Mouse (Mus musculus) thymus, postnatal 10 days (tissue): ENCODE data around the gene Lce1a1.

Experiments used
- DNase-seq, 2 experiments: peaks; one replicate each; pipeline ENCODE4 v3.0.0; 2021; ENCODE audit warnings: low spot score in 2 of 2

Gene Lce1a1

GRCm38 (mm10) chr3:92648207-92648606 lies at the start of gene Lce1a1:
Gene Lce1a1, minus strand, starts transcription at chr3:92648307.
- no peak for DNase-seq

- DNase-seq, result no peak
Observed at GRCm38 (mm10) chr3:92694613-92695012, 46.5 kb upstream of the Lce1a1 start.

GRCm38 (mm10) chr3:92691688-92692087 lies 43.6 kb upstream of the Lce1a1 start:
- no peak for DNase-seq

GRCm38 (mm10) chr3:92689154-92689553 lies 41.0 kb upstream of the Lce1a1 start:
- DNase-seq, result peak in 1 of 2 experiments; percentile 12

- no peak for DNase-seq
Observed at GRCm38 (mm10) chr3:92687110-92687509, 39.0 kb upstream of the Lce1a1 start, which contains the start of gene Lce1d. Gene Lce1d, minus strand, starts transcription at chr3:92687210.

- no peak for DNase-seq
Observed at GRCm38 (mm10) chr3:92678947-92679346, 30.8 kb upstream of the Lce1a1 start, which contains the start of gene Lce1c. Gene Lce1c, plus strand, starts transcription at chr3:92679247.

- no peak for DNase-seq
Observed at GRCm38 (mm10) chr3:92670215-92670614, 22.1 kb upstream of the Lce1a1 start, which contains the start of gene Lce1a2. Gene Lce1a2, minus strand, starts transcription at chr3:92670315.

- DNase-seq, result no peak
Observed at GRCm38 (mm10) chr3:92656826-92657225, 8.7 kb upstream of the Lce1a1 start, which contains the start of gene Lce1b. Gene Lce1b, minus strand, starts transcription at chr3:92656926.

GRCm38 (mm10) chr3:92639854-92640253 lies 8.3 kb downstream of the Lce1a1 start:
- no peak for DNase-seq

GRCm38 (mm10) chr3:92638653-92638991 lies 9.5 kb downstream of the Lce1a1 start:
- no peak for DNase-seq

GRCm38 (mm10) chr3:92637745-92638652 lies 10.1 kb downstream of the Lce1a1 start:
- DNase-seq, result no peak

GRCm38 (mm10) chr3:92621560-92621959 lies 26.5 kb downstream of the Lce1a1 start, which contains the start of gene Lce6a:
Gene Lce6a, minus strand, starts transcription at chr3:92621660.
- DNase-seq, result no peak

- no peak for DNase-seq
Observed at GRCm38 (mm10) chr3:92609804-92610203, 38.3 kb downstream of the Lce1a1 start.

- DNase-seq, result no peak
Observed at GRCm38 (mm10) chr3:92607392-92607791, 40.7 kb downstream of the Lce1a1 start, which contains the start of gene 2210017I01Rik. Gene 2210017I01Rik, minus strand, starts transcription at chr3:92607492.

- DNase-seq, result no peak
Observed at GRCm38 (mm10) chr3:92602169-92602568, 45.9 kb downstream of the Lce1a1 start.

- DNase-seq, result no peak
Observed at GRCm38 (mm10) chr3:92600456-92600855, 47.7 kb downstream of the Lce1a1 start.

- no peak for DNase-seq
Observed at GRCm38 (mm10) chr3:92599973-92600372, 48.1 kb downstream of the Lce1a1 start.

- no peak for DNase-seq
Observed at GRCm38 (mm10) chr3:92598429-92598828, 49.7 kb downstream of the Lce1a1 start.
